In the genomic region with DNA sequence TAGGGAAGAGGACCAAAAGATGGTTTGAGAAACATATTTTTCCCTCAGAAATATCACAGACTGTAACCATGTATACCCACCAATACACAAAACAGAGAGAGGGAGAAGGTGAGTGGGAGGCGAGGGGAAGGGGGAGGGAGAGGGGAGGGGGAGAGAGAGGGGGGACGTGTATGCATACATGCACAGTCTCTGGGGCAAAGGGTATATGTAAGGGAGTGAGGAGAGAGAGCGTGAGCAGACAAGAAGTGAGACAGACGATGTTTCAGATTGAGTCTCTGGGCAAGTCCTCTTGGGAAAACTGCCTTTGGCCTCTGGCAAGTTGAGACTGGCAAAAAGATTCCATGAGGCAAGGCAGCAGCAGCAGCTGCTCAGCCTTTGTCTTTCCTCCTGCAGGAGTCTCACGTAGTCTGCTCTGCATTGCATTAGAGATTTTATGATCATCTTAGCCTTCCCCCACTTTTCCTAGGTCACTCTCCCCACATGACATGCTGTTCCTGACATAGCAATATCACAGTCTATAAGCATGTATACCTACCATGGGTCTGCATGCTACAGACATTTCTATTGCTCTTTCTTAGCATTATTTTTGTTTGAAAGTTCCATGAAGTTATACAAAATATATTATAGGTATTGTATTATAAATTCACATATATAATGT, we compare ENCODE assay signal across 23 mouse cellular contexts.
A peak's percentile ranks its signal among the peaks of the same experiment; 100 is the strongest.
DNase-seq lines count a peak whose midpoint lies in the region; ATAC-seq and TF ChIP-seq lines count a peak whose summit lies in the region.
"Had no signal": no experiment of that assay in that cellular context is flagged by ENCODE, and none has a peak within 500 bp of the region (broad histone marks: within the 10 kb centered on the region; RNA-seq: fewer than 3 reads in every experiment).

No protein-coding gene starts in this region.

- H3K27ac ChIP-seq in midbrain, embryonic 14.5 days (replicated peaks; ENCODE audit: low read depth, low read length) = no peak overlapping the region
- H3K27ac ChIP-seq in midbrain, embryonic 10.5 days (replicated peaks) = no peak overlapping the region
- H3K27ac ChIP-seq in embryonic facial prominence, embryonic 11.5 days (replicated peaks; ENCODE audit: low read depth, low read length) = no peak overlapping the region
- no peak overlapping the region for H3K27ac ChIP-seq in limb, embryonic 11.5 days (replicated peaks; ENCODE audit: low read depth, low read length)
- H3K27ac ChIP-seq: embryonic facial prominence, embryonic 13.5 days; forebrain, embryonic 10.5 days; heart, embryonic 10.5 days; neural tube, embryonic 13.5 days had no signal

- no peak overlapping the region for H3K4me3 ChIP-seq in midbrain, embryonic 14.5 days (replicated peaks; ENCODE audit: low read depth, low read length)
- no peak overlapping the region for H3K4me3 ChIP-seq in midbrain, embryonic 10.5 days
- no peak overlapping the region for H3K4me3 ChIP-seq in embryonic facial prominence, embryonic 11.5 days (ENCODE audit: low read depth, low read length)
- H3K4me3 ChIP-seq in limb, embryonic 11.5 days (ENCODE audit: low read depth, low read length) = no peak overlapping the region
- H3K4me3 ChIP-seq: embryonic facial prominence, embryonic 13.5 days; forebrain, embryonic 10.5 days; heart, embryonic 10.5 days; neural tube, embryonic 13.5 days had no signal

- TF ChIP-seq POLR2A in brain, embryonic 14.5 days (IDR thresholded peaks at IDR 0.05; ENCODE audit: borderline replicate concordance, extremely low read depth, insufficient read depth, insufficient read length, poor library complexity, severe bottlenecking) = no peak

- DNase-seq in midbrain, embryonic 14.5 days = peak; percentile 40
- no peak for DNase-seq in midbrain, embryonic 10.5 days (ENCODE audit: low spot score)
- DNase-seq in brain, embryonic 14.5 days (ENCODE audit: low read depth) = peak; percentile 32
- peak; percentile 29 for DNase-seq in embryonic facial prominence, embryonic 11.5 days (ENCODE audit: low spot score)
- DNase-seq in limb, embryonic 11.5 days (ENCODE audit: low spot score) = peak; percentile 23
- DNase-seq in cerebellum, adult 11-12 months = no peak
- DNase-seq in spleen, postnatal 4 days (ENCODE audit: low spot score in 2 of 2) = no peak
- DNase-seq: adrenal gland, postnatal 25 days; B cell, adult 2 months; cerebellum, postnatal 10 days; gastrocnemius, postnatal 10 days; heart, postnatal 10 days; kidney, adult 9 months; kidney, postnatal 36 days; lung, adult 2 months; lung, postnatal 4 days; right cerebral cortex, postnatal 4 days; thymus, postnatal 36 days had no signal

- no peaks in the 10 kb centered on the region for H3K4me1 ChIP-seq in midbrain, embryonic 14.5 days (ENCODE audit: control insufficient read depth, insufficient read depth, low read length)
- H3K4me1 ChIP-seq in midbrain, embryonic 10.5 days = no peaks in the 10 kb centered on the region
- no peaks in the 10 kb centered on the region for H3K4me1 ChIP-seq in embryonic facial prominence, embryonic 11.5 days (ENCODE audit: control insufficient read depth, insufficient read depth, low read length)
- no peaks in the 10 kb centered on the region for H3K4me1 ChIP-seq in limb, embryonic 11.5 days (ENCODE audit: control insufficient read depth, insufficient read depth, low read length)
- H3K4me1 ChIP-seq: heart, embryonic 10.5 days had no signal

- 50% methylated on average over 5 of the region's 5 CpGs for WGBS in midbrain, embryonic 14.5 days
- WGBS in midbrain, embryonic 10.5 days = 88% methylated on average over 5 of the region's 5 CpGs
- WGBS in embryonic facial prominence, embryonic 11.5 days = 47% methylated on average over 4 of the region's 5 CpGs
- WGBS in limb, embryonic 11.5 days = 49% methylated on average over 5 of the region's 5 CpGs

- H3K27me3 ChIP-seq in midbrain, embryonic 14.5 days (ENCODE audit: control insufficient read depth, insufficient read depth, low read length) = no peaks in the 10 kb centered on the region
- H3K27me3 ChIP-seq in midbrain, embryonic 10.5 days (ENCODE audit: low read depth, poor library complexity, severe bottlenecking) = no peaks in the 10 kb centered on the region
- no peaks in the 10 kb centered on the region for H3K27me3 ChIP-seq in embryonic facial prominence, embryonic 11.5 days (ENCODE audit: control insufficient read depth, insufficient read depth, low read length)
- H3K27me3 ChIP-seq in limb, embryonic 11.5 days (ENCODE audit: control insufficient read depth, insufficient read depth, low read length) = no peaks in the 10 kb centered on the region
- H3K27me3 ChIP-seq: embryonic facial prominence, embryonic 13.5 days; neural tube, embryonic 13.5 days had no signal

- no peaks in the 10 kb centered on the region for H3K9me3 ChIP-seq in midbrain, embryonic 14.5 days (ENCODE audit: control insufficient read depth, low read length)
- no peaks in the 10 kb centered on the region; the same call in 1 of the 2 replicates for H3K9me3 ChIP-seq in midbrain, embryonic 10.5 days (replicated peaks)
- H3K9me3 ChIP-seq in embryonic facial prominence, embryonic 11.5 days (replicated peaks; ENCODE audit: control insufficient read depth, low read length) = no peaks in the 10 kb centered on the region
- H3K9me3 ChIP-seq in limb, embryonic 11.5 days (ENCODE audit: control insufficient read depth, low read length) = no peaks in the 10 kb centered on the region
- H3K9me3 ChIP-seq: embryonic facial prominence, embryonic 13.5 days; heart, embryonic 10.5 days; neural tube, embryonic 13.5 days had no signal

- TF ChIP-seq CTCF in brain, embryonic 14.5 days (IDR thresholded peaks at IDR 0.05; ENCODE audit: borderline replicate concordance, extremely low read depth, insufficient read depth, insufficient read length) = no peak

- no peak overlapping the region for H3K4me2 ChIP-seq in midbrain, embryonic 14.5 days (ENCODE audit: low read length)
- no peak overlapping the region for H3K4me2 ChIP-seq in embryonic facial prominence, embryonic 11.5 days (ENCODE audit: low read depth, low read length)
- no peak overlapping the region for H3K4me2 ChIP-seq in limb, embryonic 11.5 days (ENCODE audit: low read depth, severe bottlenecking)
- H3K4me2 ChIP-seq: embryonic facial prominence, embryonic 13.5 days; liver, embryonic 11.5 days; neural tube, embryonic 13.5 days had no signal

- no peak overlapping the region for H3K9ac ChIP-seq in midbrain, embryonic 14.5 days (replicated peaks; ENCODE audit: low read length)
- no peak overlapping the region for H3K9ac ChIP-seq in embryonic facial prominence, embryonic 11.5 days (replicated peaks; ENCODE audit: low read length)
- H3K9ac ChIP-seq in limb, embryonic 11.5 days (ENCODE audit: low read length) = no peak overlapping the region
- H3K9ac ChIP-seq: embryonic facial prominence, embryonic 13.5 days; neural tube, embryonic 13.5 days had no signal

- H3K36me3 ChIP-seq in midbrain, embryonic 14.5 days (ENCODE audit: control insufficient read depth, insufficient read depth, low read length) = no peaks in the 10 kb centered on the region
- no peaks in the 10 kb centered on the region for H3K36me3 ChIP-seq in midbrain, embryonic 10.5 days
- no peaks in the 10 kb centered on the region for H3K36me3 ChIP-seq in embryonic facial prominence, embryonic 11.5 days (replicated peaks; ENCODE audit: control insufficient read depth, insufficient read depth, low read depth, low read length)
- H3K36me3 ChIP-seq in limb, embryonic 11.5 days (ENCODE audit: control insufficient read depth, insufficient read depth, low read length) = no peaks in the 10 kb centered on the region
- H3K36me3 ChIP-seq: embryonic facial prominence, embryonic 13.5 days; forebrain, embryonic 10.5 days; heart, embryonic 10.5 days; neural tube, embryonic 13.5 days had no signal

- ATAC-seq in midbrain, embryonic 14.5 days (ENCODE audit: low FRiP score, low TSS enrichment) = no peak
- no peak for ATAC-seq in embryonic facial prominence, embryonic 11.5 days (replicated peaks; ENCODE audit: insufficient number of reproducible peaks, low FRiP score, low TSS enrichment, low read depth)
- no peak; the same call in 1 of the 2 replicates for ATAC-seq in limb, embryonic 11.5 days (ENCODE audit: insufficient number of reproducible peaks, low FRiP score, low TSS enrichment, low read depth)

Comparison
In these comparisons a context has a peak if more than half of its experiments do, and no peak if none do; other contexts are left out.
1. DNase-seq: peak in midbrain, embryonic 14.5 days (single experiment), brain, embryonic 14.5 days (single experiment), embryonic facial prominence, embryonic 11.5 days (single experiment) and limb, embryonic 11.5 days (single experiment); none in midbrain, embryonic 10.5 days (single experiment), cerebellum, adult 11-12 months (single experiment) and spleen, postnatal 4 days (0 of 2).